Mouse (Mus musculus) lung, embryonic 16.5 days (tissue): ENCODE measurements around the gene Gm20605. TPM values are rescaled to one million over a fixed set of nuclear protein-coding genes. Genes with fewer than 3 reads are reported as not detected.

Experiments used
- ATAC-seq: fragments of 200-750 bp; cut with Nextera tagmentation; 2 replicates; pipeline ENCODE4 v1.8.0; 2017; ENCODE audit warnings: low read depth, mild to moderate bottlenecking, moderate library complexity
- H3K27ac ChIP-seq: fragments of 300-500 bp; sonication (generic); 2 replicates; pipeline ENCODE4 v1.5.1; 2014; ENCODE audit warnings: mild to moderate bottlenecking, control low read depth, low read length
- H3K27me3 ChIP-seq: fragments of 300-500 bp; sonication (generic); 2 replicates; pipeline ENCODE4 v1.6.1; 2014; ENCODE audit warnings: low read depth, low read length, mixed read lengths; ENCODE audit not compliant: control insufficient read depth, insufficient read depth
- H3K36me3 ChIP-seq: fragments of 300-500 bp; sonication (generic); 2 replicates; pipeline ENCODE4 v1.6.1; 2014; ENCODE audit warnings: low read length; ENCODE audit not compliant: control insufficient read depth, insufficient read depth
- H3K4me1 ChIP-seq: fragments of 300-500 bp; sonication (generic); replicated peaks from 2 replicates; pipeline ENCODE4 v1.6.1; 2014; ENCODE audit warnings: low read length, mixed read lengths; ENCODE audit not compliant: control insufficient read depth, insufficient read depth
- H3K4me2 ChIP-seq: fragments of 300-500 bp; sonication (generic); 2 replicates; pipeline ENCODE4 v1.6.1; 2014; ENCODE audit warnings: low read depth, low read length, control low read depth
- H3K4me3 ChIP-seq: fragments of 300-500 bp; sonication (generic); 2 replicates; pipeline ENCODE4 v1.5.1; 2014; ENCODE audit warnings: mild to moderate bottlenecking, low read length, control low read depth
- H3K9ac ChIP-seq: fragments of 300-500 bp; sonication (generic); 2 replicates; pipeline ENCODE4 v1.6.1; 2014; ENCODE audit warnings: low read length, control low read depth
- H3K9me3 ChIP-seq: fragments of 300-500 bp; sonication (generic); 2 replicates; pipeline ENCODE4 v1.6.1; 2016; ENCODE audit warnings: low read length; ENCODE audit not compliant: control insufficient read depth
- WGBS: fragments of 180-500 bp; shearing (Covaris S2); extraction: QIAGEN DNeasy Blood & Tissue Kit; methylation state at CpG from one replicate; pipeline ENCODE4 v1.1.7; 2014; 5-methylcytosine and 5-hydroxymethylcytosine counted together
- polyA plus RNA-seq: library from polyadenylated mRNA; unstranded; fragments of >200 nt; fragmentation: Nextera tagmentation; extraction: Ambion mirVana; gene quantifications from 2 replicates; pipeline ENCODE4 v1.2.1, GENCODE M21; 2015

The Gm20605 gene
- polyA plus RNA-seq, 1 experiment from 2014 or later: 14.8 TPM

- H3K27me3 ChIP-seq: no peaks in the 10 kb centered on the region
- H3K36me3 ChIP-seq: no peaks in the 10 kb centered on the region
- no peak for ATAC-seq
- no peak overlapping the region for H3K9ac ChIP-seq
- H3K4me1 ChIP-seq: peaks cover 19% of the 10 kb centered on the region
- no peak overlapping the region for H3K4me2 ChIP-seq
- 69% methylated on average over 2 of the region's 2 CpGs for WGBS
- no peaks in the 10 kb centered on the region for H3K9me3 ChIP-seq
- H3K4me3 ChIP-seq: no peak overlapping the region
- no peak overlapping the region for H3K27ac ChIP-seq
Observed at GRCm38 (mm10) chr5:137598100-137598826, 30.7 kb upstream of the Gm20605 start.

DNA sequence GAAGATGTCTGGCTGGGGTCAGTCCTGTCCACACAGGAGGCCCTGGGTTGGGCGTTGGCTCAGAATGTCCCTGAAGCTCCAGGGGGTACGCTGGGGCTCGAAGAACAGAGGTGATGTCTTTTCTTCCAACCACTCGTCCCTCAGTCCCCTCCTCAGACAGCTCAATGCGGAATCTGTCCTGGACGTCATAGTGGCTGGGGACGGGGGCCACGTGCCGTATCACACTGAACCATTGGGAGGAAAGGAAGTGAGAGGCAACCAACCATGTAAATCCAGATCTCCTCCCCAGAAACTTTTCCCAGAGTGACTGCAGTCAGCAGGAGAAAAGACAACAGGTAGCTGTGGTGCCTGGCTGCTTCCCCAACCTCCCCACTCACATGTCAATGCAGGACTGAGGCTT lies 29.4 kb upstream of the Gm20605 start:
- Histone ChIP-seq H3K4me3 (peak overlapping the region; percentile 78), H3K27ac (0 out of 2 replicates have a peak overlapping the region, but pooled peaks have one; percentile 37)

DNA sequence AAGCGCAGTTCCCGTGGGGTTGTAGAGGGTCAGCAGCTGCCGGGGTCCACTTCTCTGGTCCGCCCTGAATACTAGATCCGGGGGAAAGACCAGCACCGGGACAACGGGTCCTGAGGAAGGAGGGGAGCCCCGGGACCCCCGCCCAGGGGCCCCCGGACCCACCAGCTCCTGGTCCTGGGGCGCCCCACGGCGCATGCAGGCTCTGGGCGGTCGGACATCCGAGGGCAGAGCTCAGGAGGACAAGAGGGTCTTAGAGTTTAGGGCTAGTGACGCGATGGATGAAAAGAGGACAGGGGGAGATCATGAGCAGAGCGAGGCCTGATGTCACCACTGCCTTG lies 28.7 kb upstream of the Gm20605 start:
- H3K27ac ChIP-seq: peak overlapping the region; percentile 37; the same call in 1 of the 2 replicates
- no peaks in the 10 kb centered on the region for H3K36me3 ChIP-seq
- H3K4me2 ChIP-seq: peak overlapping the region; percentile 95
- no peaks in the 10 kb centered on the region for H3K9me3 ChIP-seq
- no peaks in the 10 kb centered on the region for H3K27me3 ChIP-seq
- peaks cover 19% of the 10 kb centered on the region for H3K4me1 ChIP-seq
- H3K9ac ChIP-seq: peak overlapping the region; percentile 93
- peak overlapping the region; percentile 78 for H3K4me3 ChIP-seq
- ATAC-seq: peak; percentile 6
- WGBS: under 1% methylated on average over 19 of the region's 19 CpGs

More for the DNA sequence above, 29.4 kb upstream of the Gm20605 start:
- WGBS: 50% methylated on average over 9 of the region's 9 CpGs
- Histone ChIP-seq H3K9ac (peak overlapping the region; percentile 93), H3K36me3 (no peaks in the 10 kb centered on the region), H3K4me1 (peaks cover 19% of the 10 kb centered on the region), H3K27me3 (no peaks in the 10 kb centered on the region), H3K9me3 (no peaks in the 10 kb centered on the region), H3K4me2 (peak overlapping the region; percentile 95)
- no peak for ATAC-seq

DNA sequence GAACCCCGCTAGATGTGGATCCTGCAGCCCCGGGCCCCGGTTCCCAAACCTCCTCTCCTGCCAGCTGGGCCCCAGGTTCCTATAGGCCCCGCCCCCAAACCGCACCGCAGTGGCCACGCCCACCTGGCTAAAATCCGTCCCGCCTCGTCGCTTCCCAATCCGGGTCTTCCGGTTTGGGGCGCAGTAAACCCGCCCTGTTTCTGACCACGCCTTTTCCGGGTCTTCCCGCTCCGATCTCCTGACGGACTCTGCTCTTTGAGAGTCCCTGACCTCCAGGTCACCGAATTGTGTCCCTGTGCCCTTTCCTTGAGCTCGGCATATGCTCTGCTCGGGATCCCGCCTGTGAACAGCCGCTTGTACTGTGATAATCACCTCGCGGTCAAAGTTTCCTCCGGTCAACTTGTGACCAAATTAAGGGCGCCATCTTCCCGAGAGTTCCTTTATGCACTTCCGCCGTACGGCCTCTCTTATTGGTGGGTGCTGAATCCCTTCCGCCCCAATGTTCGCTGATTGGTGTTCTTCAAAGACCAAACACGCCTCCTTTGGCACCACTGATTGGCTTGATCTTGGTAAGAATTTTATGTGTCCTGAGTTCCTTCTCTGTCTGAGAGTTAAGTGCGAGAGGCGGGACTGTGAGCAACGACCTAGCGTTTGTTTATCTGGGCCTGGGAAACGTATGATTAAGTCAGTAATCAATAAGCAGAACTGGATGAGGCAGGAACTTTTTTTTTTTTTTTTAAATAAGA lies 28.2 kb upstream of the Gm20605 start, which contains the start of gene Mospd3:
Gene Mospd3 (minus strand): TSS at position 440 of the 746 bp plus-strand sequence.
- under 1% methylated on average over 41 of the region's 41 CpGs for WGBS
- Histone ChIP-seq H3K36me3 (no peaks in the 10 kb centered on the region), H3K4me2 (peak within 1 kb of the TSS; percentile 95), H3K9me3 (no peaks in the 10 kb centered on the region), H3K4me3 (peak within 1 kb of the TSS; percentile 78), H3K9ac (peak within 1 kb of the TSS; percentile 93), H3K27ac (peak within 1 kb of the TSS; percentile 93), H3K4me1 (peaks cover 19% of the 10 kb centered on the region), H3K27me3 (no peaks in the 10 kb centered on the region)
- ATAC-seq: peak; percentile 96

DNA sequence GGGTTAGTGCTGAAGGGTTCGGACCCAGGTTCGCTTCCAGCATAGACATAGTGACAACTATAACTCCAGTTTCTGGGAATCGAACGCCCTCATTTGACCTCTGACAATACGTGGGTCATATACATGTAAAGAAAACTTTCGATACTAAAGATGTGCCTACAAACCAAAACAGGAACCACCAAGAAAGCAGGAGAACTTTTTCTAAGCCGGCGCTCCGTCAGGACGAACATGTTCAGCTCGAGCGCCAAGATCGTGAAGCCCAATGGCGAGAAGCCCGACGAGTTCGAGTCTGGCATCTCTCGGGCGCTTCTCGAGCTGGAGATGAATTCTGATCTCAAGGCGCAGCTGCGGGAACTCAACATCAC lies 27.6 kb upstream of the Gm20605 start:
- H3K9me3 ChIP-seq: no peaks in the 10 kb centered on the region

DNA sequence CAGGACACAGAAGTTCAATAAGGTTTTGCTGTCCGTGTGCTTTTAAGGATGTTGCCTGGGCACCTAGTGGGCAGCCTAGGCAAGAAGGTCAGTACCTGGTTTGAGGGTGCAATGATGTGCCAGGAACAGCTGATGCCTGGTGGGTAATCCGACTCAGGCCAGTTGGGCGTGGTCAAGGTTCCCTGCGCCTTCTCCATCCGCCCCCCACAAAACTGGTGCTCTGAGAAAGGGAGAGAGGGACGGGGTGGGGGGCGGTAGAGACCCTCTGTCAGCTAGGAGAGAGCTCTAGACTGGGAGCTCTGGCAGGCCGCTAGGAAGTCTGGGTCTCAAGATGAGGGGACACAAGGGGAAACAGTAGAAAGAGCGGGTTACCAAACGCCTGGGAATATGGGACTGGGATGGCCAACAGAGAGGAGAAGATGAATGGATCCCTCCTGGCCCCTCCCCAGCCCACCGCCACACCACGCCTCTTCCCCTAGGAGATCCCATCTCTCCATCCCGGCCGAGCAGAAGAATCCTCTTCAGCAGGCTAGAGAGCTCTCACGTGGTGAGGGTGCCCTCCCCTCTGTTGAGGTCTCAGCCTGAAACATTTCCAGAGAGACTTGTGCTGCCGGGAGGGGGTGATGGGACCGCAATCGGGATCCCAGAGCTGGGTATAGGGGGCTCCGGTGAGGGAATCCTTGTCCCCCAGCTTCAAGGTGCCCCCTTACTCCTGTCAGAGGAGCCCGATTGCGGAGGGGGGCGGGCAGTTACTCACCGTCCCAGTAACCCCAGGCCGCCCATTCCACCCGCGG lies 20.9 kb upstream of the Gm20605 start:
- Histone ChIP-seq H3K4me2 (peak overlapping the region; percentile 41), H3K4me1 (peaks cover 36% of the 10 kb centered on the region)
- 23% methylated on average over 26 of the region's 26 CpGs for WGBS

More for the DNA sequence above, 27.6 kb upstream of the Gm20605 start:
- Histone ChIP-seq H3K4me2 (peak overlapping the region; percentile 77), H3K27me3 (no peaks in the 10 kb centered on the region), H3K27ac (peak overlapping the region; percentile 79), H3K4me1 (peaks cover 19% of the 10 kb centered on the region), H3K9ac (peak overlapping the region; percentile 73), H3K4me3 (peak overlapping the region; percentile 78), H3K36me3 (no peaks in the 10 kb centered on the region)
- 1% methylated on average over 22 of the region's 22 CpGs for WGBS
- no peak for ATAC-seq

GRCm38 (mm10) chr5:137608654-137609190 lies 20.3 kb upstream of the Gm20605 start:
- Histone ChIP-seq H3K27me3 (no peaks in the 10 kb centered on the region), H3K9ac (peak overlapping the region; percentile 53), H3K9me3 (no peaks in the 10 kb centered on the region), H3K27ac (no peak overlapping the region), H3K4me3 (peak overlapping the region; percentile 26), H3K4me2 (peak overlapping the region; percentile 41), H3K36me3 (no peaks in the 10 kb centered on the region; the same call in 1 of the 2 replicates), H3K4me1 (peaks cover 36% of the 10 kb centered on the region)
- no peak for ATAC-seq
- 19% methylated on average over 23 of the region's 23 CpGs for WGBS

More for the DNA sequence above, 20.9 kb upstream of the Gm20605 start:
- peak overlapping the region; percentile 53 for H3K9ac ChIP-seq
- ATAC-seq: no peak; the same call in 1 of the 2 replicates
- peak overlapping the region; percentile 26 for H3K4me3 ChIP-seq
- H3K27me3 ChIP-seq: no peaks in the 10 kb centered on the region
- no peak overlapping the region for H3K27ac ChIP-seq
- no peaks in the 10 kb centered on the region; the same call in 1 of the 2 replicates for H3K36me3 ChIP-seq
- no peaks in the 10 kb centered on the region for H3K9me3 ChIP-seq

DNA sequence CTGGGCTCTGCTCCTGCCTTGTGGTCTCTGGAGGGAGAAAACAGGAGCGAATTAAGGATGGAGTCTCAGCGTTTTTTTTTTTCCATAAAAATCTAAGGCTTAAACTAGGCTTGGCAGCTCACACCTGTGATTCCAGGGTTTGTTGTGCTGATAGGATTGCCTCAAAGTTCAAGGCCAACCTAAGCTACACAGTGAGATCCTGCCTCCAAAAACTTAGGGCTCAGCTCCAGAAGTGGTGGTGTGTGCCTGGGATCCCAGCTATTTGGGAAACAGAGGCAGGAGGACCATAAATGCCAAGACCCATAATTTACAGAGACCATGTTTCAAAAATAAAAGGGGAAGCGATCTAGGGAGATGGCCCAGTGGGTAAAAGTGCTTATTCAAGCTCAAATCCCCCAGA lies 19.7 kb upstream of the Gm20605 start:
- peak overlapping the region; percentile 61 for H3K4me2 ChIP-seq
- H3K4me3 ChIP-seq: no peak overlapping the region; the same call in 1 of the 2 replicates
- no peak overlapping the region for H3K27ac ChIP-seq
- peaks cover 36% of the 10 kb centered on the region for H3K4me1 ChIP-seq
- no peaks in the 10 kb centered on the region for H3K27me3 ChIP-seq
- no peaks in the 10 kb centered on the region; the same call in 1 of the 2 replicates for H3K36me3 ChIP-seq
- no peaks in the 10 kb centered on the region for H3K9me3 ChIP-seq
- WGBS: 68% methylated on average over 3 of the region's 3 CpGs
- ATAC-seq: no peak
- H3K9ac ChIP-seq: peak overlapping the region; percentile 53
